Mouse (Mus musculus): ENCODE measurements around the gene Cd79b.
"Not testable (repeated sequence)": the region's sequence is repeated elsewhere in the genome, so short reads cannot be mapped to it uniquely, and the experiment has no call there.

The Cd79b gene

GRCm38 (mm10) chr11:106314333-106314812 is at the start of gene Cd79b:
Gene Cd79b (minus strand): TSS chr11:106314762.
- DNase-seq (ENCODE audit: low read depth) = no peak

- no peak for DNase-seq (ENCODE audit: low read depth)
Observed at GRCm38 (mm10) chr11:106359350-106359749, 44.8 kb upstream of the Cd79b start.

GRCm38 (mm10) chr11:106355382-106356128 is 41.0 kb upstream of the Cd79b start:
- DNase-seq (ENCODE audit: low read depth) = no peak

GRCm38 (mm10) chr11:106354181-106354580 is 39.6 kb upstream of the Cd79b start:
- DNase-seq (ENCODE audit: low read depth) = no peak

GRCm38 (mm10) chr11:106353188-106353587 is 38.6 kb upstream of the Cd79b start, which contains the start of gene Scn4a:
Gene Scn4a (minus strand): TSS chr11:106353288.
- no peak for DNase-seq (ENCODE audit: low read depth)

GRCm38 (mm10) chr11:106351941-106352340 is 37.4 kb upstream of the Cd79b start:
- DNase-seq (ENCODE audit: low read depth) = no peak

- DNase-seq (ENCODE audit: low read depth) = no peak
Observed at GRCm38 (mm10) chr11:106351253-106351652, 36.7 kb upstream of the Cd79b start.

GRCm38 (mm10) chr11:106350853-106351252 is 36.3 kb upstream of the Cd79b start:
- no peak for DNase-seq (ENCODE audit: low read depth)

GRCm38 (mm10) chr11:106349772-106350171 is 35.2 kb upstream of the Cd79b start:
- DNase-seq (ENCODE audit: low read depth) = no peak

GRCm38 (mm10) chr11:106344910-106345309 is 30.3 kb upstream of the Cd79b start:
- no peak for DNase-seq (ENCODE audit: low read depth)

GRCm38 (mm10) chr11:106340990-106341520 is 26.5 kb upstream of the Cd79b start:
- DNase-seq (ENCODE audit: low read depth) = no peak

- not testable (repeated sequence) for DNase-seq (ENCODE audit: low read depth)
Observed at GRCm38 (mm10) chr11:106339323-106339722, 24.8 kb upstream of the Cd79b start.

GRCm38 (mm10) chr11:106338870-106339269 is 24.3 kb upstream of the Cd79b start:
- DNase-seq (ENCODE audit: low read depth) = no peak

GRCm38 (mm10) chr11:106338029-106338428 is 23.5 kb upstream of the Cd79b start:
- no peak for DNase-seq (ENCODE audit: low read depth)

GRCm38 (mm10) chr11:106334066-106334465 is 19.5 kb upstream of the Cd79b start:
- DNase-seq (ENCODE audit: low read depth) = no peak

GRCm38 (mm10) chr11:106332458-106332857 is 17.9 kb upstream of the Cd79b start:
- no peak for DNase-seq (ENCODE audit: low read depth)

- DNase-seq (ENCODE audit: low read depth) = peak; percentile 22
Observed at GRCm38 (mm10) chr11:106329682-106330081, 15.1 kb upstream of the Cd79b start.

- no peak for DNase-seq (ENCODE audit: low read depth)
Observed at GRCm38 (mm10) chr11:106329128-106329527, 14.6 kb upstream of the Cd79b start.

- no peak for DNase-seq (ENCODE audit: low read depth)
Observed at GRCm38 (mm10) chr11:106328521-106328920, 14.0 kb upstream of the Cd79b start.

- no peak for DNase-seq (ENCODE audit: low read depth)
Observed at GRCm38 (mm10) chr11:106326475-106326874, 11.9 kb upstream of the Cd79b start.

- no peak for DNase-seq (ENCODE audit: low read depth)
Observed at GRCm38 (mm10) chr11:106325566-106326206, 11.1 kb upstream of the Cd79b start.

GRCm38 (mm10) chr11:106324858-106325257 is 10.3 kb upstream of the Cd79b start:
- DNase-seq (ENCODE audit: low read depth) = no peak

Measured in c-Kit-positive CD71-positive TER-119-negative erythroid progenitor cells, embryonic 14.5 days (primary cell).